Mouse (Mus musculus): ENCODE results near the gene Grip2.

GRCm38 (mm10) chr6:91865601-91866000 lies 38.6 kb upstream of the Grip2 start:
- TF ChIP-seq EP300 (IDR thresholded peaks at IDR 0.05; ENCODE audit: insufficient read depth, low read depth, low read length) (no peak), CTCF (IDR thresholded peaks at IDR 0.05) (no peak), POLR2A (IDR thresholded peaks at IDR 0.05; ENCODE audit: insufficient read depth, low read depth, low read length) (no peak)
